Mouse (Mus musculus): Measurements from ENCODE around the gene Rnf40. TPM values are rescaled to one million over a fixed set of nuclear protein-coding genes. Genes with fewer than 3 reads are reported as not detected.
A peak's percentile ranks its signal among the peaks of the same experiment; 100 is the strongest.

The Rnf40 gene
- total and polyA plus RNA-seq, 2 experiments = 13.6 to 14.5 TPM

- TF ChIP-seq POLR2A (IDR thresholded peaks at IDR 0.05; ENCODE audit: extremely low read depth, insufficient read depth, low read length) = no peak
- Histone ChIP-seq H3K9ac (ENCODE audit: low read depth, low read length) (no peak within 1 kb of the TSS), H3K4me1 (ENCODE audit: control insufficient read depth, insufficient read depth, low read length) (no peaks in the 10 kb centered on the region), H3K36me3 (ENCODE audit: control insufficient read depth, insufficient read depth, low read length) (peaks cover 46% of the 10 kb centered on the region), H3K27me3 (ENCODE audit: control insufficient read depth, insufficient read depth, low read length) (no peaks in the 10 kb centered on the region), H3K27ac (replicated peaks; ENCODE audit: insufficient read depth, low read depth, low read length) (no peak within 1 kb of the TSS), H3K4me3 (ENCODE audit: insufficient read depth, low read depth, low read length) (no peak within 1 kb of the TSS), H3K79me2 (ENCODE audit: control insufficient read depth, insufficient read depth, low read length) (no peaks in the 10 kb centered on the region)
- 88% methylated on average over 5 of the region's 5 CpGs for WGBS
- no peak for DNase-seq (ENCODE audit: extremely low read depth, low read depth, low spot score)
These were observed 27.2 kb upstream of the Rnf40 start, which contains the start of gene Tmem265 for GRCm38 (mm10) chr7:127561340-127561858. Gene Tmem265 (plus strand): TSS chr7:127561390.

GRCm38 (mm10) chr7:127564381-127565150 is 24.0 kb upstream of the Rnf40 start:
- Histone ChIP-seq H3K79me2 (ENCODE audit: control insufficient read depth, insufficient read depth, low read length) (no peaks in the 10 kb centered on the region), H3K36me3 (ENCODE audit: control insufficient read depth, insufficient read depth, low read length) (peaks cover 33% of the 10 kb centered on the region), H3K27me3 (ENCODE audit: control insufficient read depth, insufficient read depth, low read length) (no peaks in the 10 kb centered on the region), H3K27ac (replicated peaks; ENCODE audit: insufficient read depth, low read depth, low read length) (no peak overlapping the region), H3K4me1 (ENCODE audit: control insufficient read depth, insufficient read depth, low read length) (peaks cover 2% of the 10 kb centered on the region; the same call in 1 of the 2 replicates), H3K9ac (ENCODE audit: low read depth, low read length) (no peak overlapping the region), H3K4me3 (ENCODE audit: insufficient read depth, low read depth, low read length) (no peak overlapping the region)
- no peak for DNase-seq (ENCODE audit: extremely low read depth, low read depth, low spot score)
- WGBS = 64% methylated on average over 6 of the region's 6 CpGs
- TF ChIP-seq POLR2A (IDR thresholded peaks at IDR 0.05; ENCODE audit: extremely low read depth, insufficient read depth, low read length) (no peak), CTCF (IDR thresholded peaks at IDR 0.05; ENCODE audit: low read depth, low read length) (no peak)

- no peaks in the 10 kb centered on the region for H3K27me3 ChIP-seq (ENCODE audit: control insufficient read depth, insufficient read depth, low read length)
- peak within 1 kb of the TSS; percentile 94 for H3K4me3 ChIP-seq (ENCODE audit: insufficient read depth, low read depth, low read length)
- TF ChIP-seq POLR2A (IDR thresholded peaks at IDR 0.05; ENCODE audit: extremely low read depth, insufficient read depth, low read length) = no peak
- no peak for TF ChIP-seq CTCF (IDR thresholded peaks at IDR 0.05; ENCODE audit: low read depth, low read length)
- peaks cover 15% of the 10 kb centered on the region for H3K4me1 ChIP-seq (ENCODE audit: control insufficient read depth, insufficient read depth, low read length)
- WGBS = under 1% methylated on average over 17 of the region's 17 CpGs
- peaks cover 9% of the 10 kb centered on the region; the same call in 1 of the 2 replicates for H3K79me2 ChIP-seq (ENCODE audit: control insufficient read depth, insufficient read depth, low read length)
- H3K9ac ChIP-seq (ENCODE audit: low read depth, low read length) = peak within 1 kb of the TSS; percentile 86
- peak within 1 kb of the TSS; percentile 53 for H3K27ac ChIP-seq (replicated peaks; ENCODE audit: insufficient read depth, low read depth, low read length)
- peak; percentile 99 for DNase-seq (ENCODE audit: extremely low read depth, low read depth, low spot score)
- H3K36me3 ChIP-seq (ENCODE audit: control insufficient read depth, insufficient read depth, low read length) = no peaks in the 10 kb centered on the region; the same call in 1 of the 2 replicates
These were observed 15.6 kb upstream of the Rnf40 start, which contains the start of gene Phkg2 for GRCm38 (mm10) chr7:127572895-127573471. Gene Phkg2 (plus strand): TSS chr7:127573340.

- DNase-seq (ENCODE audit: extremely low read depth, low read depth, low spot score) = no peak
- WGBS = under 1% methylated on average over 22 of the region's 28 CpGs
- Histone ChIP-seq H3K9ac (ENCODE audit: low read depth, low read length) (peak overlapping the region; percentile 86), H3K4me1 (ENCODE audit: control insufficient read depth, insufficient read depth, low read length) (peaks cover 15% of the 10 kb centered on the region), H3K4me3 (ENCODE audit: insufficient read depth, low read depth, low read length) (peak overlapping the region; percentile 94), H3K27me3 (ENCODE audit: control insufficient read depth, insufficient read depth, low read length) (no peaks in the 10 kb centered on the region), H3K27ac (replicated peaks; ENCODE audit: insufficient read depth, low read depth, low read length) (no peak overlapping the region), H3K79me2 (ENCODE audit: control insufficient read depth, insufficient read depth, low read length) (peaks cover 9% of the 10 kb centered on the region; the same call in 1 of the 2 replicates), H3K36me3 (ENCODE audit: control insufficient read depth, insufficient read depth, low read length) (peaks cover 5% of the 10 kb centered on the region)
- TF ChIP-seq CTCF (IDR thresholded peaks at IDR 0.05; ENCODE audit: low read depth, low read length) (no peak), POLR2A (IDR thresholded peaks at IDR 0.05; ENCODE audit: extremely low read depth, insufficient read depth, low read length) (no peak)
These were observed 15.0 kb upstream of the Rnf40 start for GRCm38 (mm10) chr7:127573503-127574008.

- WGBS = 14% methylated on average over 7 of the region's 7 CpGs
- peaks cover 15% of the 10 kb centered on the region for H3K4me1 ChIP-seq (ENCODE audit: control insufficient read depth, insufficient read depth, low read length)
- peaks cover 9% of the 10 kb centered on the region; the same call in 1 of the 2 replicates for H3K79me2 ChIP-seq (ENCODE audit: control insufficient read depth, insufficient read depth, low read length)
- no peak overlapping the region for H3K9ac ChIP-seq (ENCODE audit: low read depth, low read length)
- no peak overlapping the region for H3K27ac ChIP-seq (replicated peaks; ENCODE audit: insufficient read depth, low read depth, low read length)
- no peaks in the 10 kb centered on the region for H3K27me3 ChIP-seq (ENCODE audit: control insufficient read depth, insufficient read depth, low read length)
- DNase-seq (ENCODE audit: extremely low read depth, low read depth, low spot score) = no peak
- H3K36me3 ChIP-seq (ENCODE audit: control insufficient read depth, insufficient read depth, low read length) = peaks cover 9% of the 10 kb centered on the region
- peak overlapping the region; percentile 94; the same call in 1 of the 2 replicates for H3K4me3 ChIP-seq (ENCODE audit: insufficient read depth, low read depth, low read length)
- TF ChIP-seq POLR2A (IDR thresholded peaks at IDR 0.05; ENCODE audit: extremely low read depth, insufficient read depth, low read length) = no peak
- TF ChIP-seq CTCF (IDR thresholded peaks at IDR 0.05; ENCODE audit: low read depth, low read length) = no peak
These were observed 14.5 kb upstream of the Rnf40 start for GRCm38 (mm10) chr7:127574115-127574514.

Data from liver, adult 2 months (tissue).